Mouse (Mus musculus) embryonic facial prominence, embryonic 14.5 days (tissue): ENCODE data around the gene P4hb. TPM values are rescaled to one million over a fixed set of nuclear protein-coding genes. Genes with fewer than 3 reads are reported as not detected.
A peak's percentile ranks its signal among the peaks of the same experiment; 100 is the strongest.

ENCODE experiments used
- ATAC-seq: fragments of 200-750 bp; cut with Nextera tagmentation; 2 replicates; pipeline ENCODE4 v1.8.0; 2017; ENCODE audit warnings: low read depth, moderate number of reproducible peaks, moderate TSS enrichment
- DNase-seq: peaks from one replicate; pipeline ENCODE4 v3.0.0-alpha.2; 2015; ENCODE audit warnings: low spot score
- H3K27ac ChIP-seq: fragments of 300-500 bp; sonication (generic); replicated peaks from 2 replicates; pipeline ENCODE4 v1.5.1; 2014; ENCODE audit warnings: low read depth, mild to moderate bottlenecking, low read length, moderate library complexity
- H3K27me3 ChIP-seq: fragments of 300-500 bp; sonication (generic); replicated peaks from 2 replicates; pipeline ENCODE4 v1.6.1; 2014; ENCODE audit warnings: low read length; ENCODE audit not compliant: control insufficient read depth, insufficient read depth
- H3K36me3 ChIP-seq: fragments of 300-500 bp; sonication (generic); 2 replicates; pipeline ENCODE4 v1.6.1; 2014; ENCODE audit warnings: low read length, mixed read lengths; ENCODE audit not compliant: control insufficient read depth, insufficient read depth
- H3K4me1 ChIP-seq: fragments of 300-500 bp; sonication (generic); 2 replicates; pipeline ENCODE4 v1.6.1; 2014; ENCODE audit warnings: antibody characterized with exemption, low read length; ENCODE audit not compliant: control insufficient read depth, insufficient read depth
- H3K4me2 ChIP-seq: fragments of 300-500 bp; sonication (generic); 2 replicates; pipeline ENCODE4 v1.6.1; 2014; ENCODE audit warnings: low read depth, mild to moderate bottlenecking, low read length, moderate library complexity, mixed read lengths
- H3K4me3 ChIP-seq: fragments of 300-500 bp; sonication (generic); 2 replicates; pipeline ENCODE4 v1.5.1; 2014; ENCODE audit warnings: low read depth, mild to moderate bottlenecking, low read length
- H3K9ac ChIP-seq: fragments of 300-500 bp; sonication (generic); 2 replicates; pipeline ENCODE4 v1.6.1; 2014; ENCODE audit warnings: low read depth, mild to moderate bottlenecking, low read length, moderate library complexity, mixed read lengths
- H3K9me3 ChIP-seq: fragments of 300-500 bp; sonication (generic); 2 replicates; pipeline ENCODE4 v1.6.1; 2016; ENCODE audit warnings: low read length; ENCODE audit not compliant: control insufficient read depth
- WGBS: fragments of 180-500 bp; shearing (Covaris S2); extraction: QIAGEN DNeasy Blood & Tissue Kit; methylation state at CpG from one replicate; pipeline ENCODE4 v1.1.7; 2014; 5-methylcytosine and 5-hydroxymethylcytosine counted together
- polyA plus RNA-seq: library from polyadenylated mRNA; unstranded; fragments of >200 nt; fragmentation: Nextera tagmentation; extraction: Ambion mirVana; gene quantifications from 2 replicates; pipeline ENCODE4 v1.2.1, GENCODE M21; 2014

P4hb gene
- polyA plus RNA-seq, 1 experiment from 2014 or later: 996 TPM

DNA sequence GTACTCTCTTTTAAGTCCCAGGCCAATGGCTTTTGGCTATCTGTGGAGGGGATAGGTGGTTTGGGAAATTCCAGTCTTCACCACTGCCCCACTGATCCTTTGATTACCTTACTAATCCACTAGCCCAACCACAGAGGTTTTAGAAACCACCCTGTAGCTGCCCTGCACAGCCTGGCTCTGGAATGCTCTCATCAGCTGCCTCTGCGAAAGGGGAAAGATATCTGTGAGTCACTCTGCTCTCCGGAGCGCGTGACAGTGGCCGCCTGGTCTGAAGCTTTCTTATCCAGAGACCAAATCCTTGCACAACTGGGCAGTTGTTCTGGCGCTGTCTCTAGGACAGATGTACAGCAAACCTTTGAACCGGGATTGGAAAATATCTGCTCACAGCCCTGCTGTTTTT, 18.2 kb downstream of the P4hb start:
- DNase-seq (peak; percentile 16), ATAC-seq (no peak)
- H3K9me3 ChIP-seq: peaks cover 5% of the 10 kb centered on the region; the same call in 1 of the 2 replicates
- H3K36me3 ChIP-seq: peaks cover 14% of the 10 kb centered on the region
- no peak overlapping the region for H3K27ac ChIP-seq
- no peaks in the 10 kb centered on the region for H3K27me3 ChIP-seq
- 58% methylated on average over 7 of the region's 7 CpGs for WGBS
- H3K4me3 ChIP-seq: no peak overlapping the region
- H3K4me1 ChIP-seq: 0 out of 2 replicates have a peak, but pooled peaks cover 5% of the 10 kb centered on the region
- no peak overlapping the region for H3K4me2 ChIP-seq
- H3K9ac ChIP-seq: no peak overlapping the region

DNA sequence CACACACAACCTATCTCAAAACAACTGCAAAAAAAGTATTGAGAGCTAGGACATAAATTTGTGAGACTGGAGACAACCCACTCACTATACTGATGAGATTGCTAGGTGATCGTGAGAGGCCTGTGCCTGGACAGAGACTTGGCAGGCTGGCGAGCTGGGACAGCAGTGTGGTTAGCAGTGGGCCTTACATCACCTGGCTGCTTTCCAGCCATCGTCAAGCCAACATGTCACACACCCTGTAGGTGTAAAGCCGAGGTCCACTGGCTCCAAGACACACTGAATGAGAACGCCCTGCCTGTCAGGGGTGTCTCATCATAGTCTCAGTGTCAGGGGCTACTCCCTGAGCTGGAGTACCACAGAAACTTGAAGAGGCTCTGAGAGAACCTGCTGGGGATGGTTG, 20.3 kb downstream of the P4hb start:
- Histone ChIP-seq H3K27me3 (no peaks in the 10 kb centered on the region), H3K9ac (no peak overlapping the region), H3K4me1 (peaks cover 16% of the 10 kb centered on the region), H3K9me3 (peaks cover 3% of the 10 kb centered on the region; the same call in 1 of the 2 replicates), H3K36me3 (no peaks in the 10 kb centered on the region), H3K4me2 (no peak overlapping the region), H3K27ac (no peak overlapping the region), H3K4me3 (no peak overlapping the region)
- ATAC-seq (no peak), DNase-seq (no peak)
- WGBS: 73% methylated on average over 5 of the region's 5 CpGs

GRCm38 (mm10) chr11:120550810-120551440, 22.1 kb downstream of the P4hb start, which contains the start of gene Ppp1r27:
TSS of gene Ppp1r27 (minus strand) at chr11:120551132.
- Histone ChIP-seq H3K27ac (no peak within 1 kb of the TSS), H3K9me3 (no peaks in the 10 kb centered on the region), H3K4me2 (peak within 1 kb of the TSS; percentile 85), H3K27me3 (no peaks in the 10 kb centered on the region), H3K4me1 (peaks cover 16% of the 10 kb centered on the region), H3K36me3 (peaks cover 3% of the 10 kb centered on the region; the same call in 1 of the 2 replicates), H3K4me3 (peak within 1 kb of the TSS; percentile 99), H3K9ac (peak within 1 kb of the TSS; percentile 98)
- DNase-seq (no peak), ATAC-seq (no peak)
- 93% methylated on average over 28 of the region's 28 CpGs for WGBS

DNA sequence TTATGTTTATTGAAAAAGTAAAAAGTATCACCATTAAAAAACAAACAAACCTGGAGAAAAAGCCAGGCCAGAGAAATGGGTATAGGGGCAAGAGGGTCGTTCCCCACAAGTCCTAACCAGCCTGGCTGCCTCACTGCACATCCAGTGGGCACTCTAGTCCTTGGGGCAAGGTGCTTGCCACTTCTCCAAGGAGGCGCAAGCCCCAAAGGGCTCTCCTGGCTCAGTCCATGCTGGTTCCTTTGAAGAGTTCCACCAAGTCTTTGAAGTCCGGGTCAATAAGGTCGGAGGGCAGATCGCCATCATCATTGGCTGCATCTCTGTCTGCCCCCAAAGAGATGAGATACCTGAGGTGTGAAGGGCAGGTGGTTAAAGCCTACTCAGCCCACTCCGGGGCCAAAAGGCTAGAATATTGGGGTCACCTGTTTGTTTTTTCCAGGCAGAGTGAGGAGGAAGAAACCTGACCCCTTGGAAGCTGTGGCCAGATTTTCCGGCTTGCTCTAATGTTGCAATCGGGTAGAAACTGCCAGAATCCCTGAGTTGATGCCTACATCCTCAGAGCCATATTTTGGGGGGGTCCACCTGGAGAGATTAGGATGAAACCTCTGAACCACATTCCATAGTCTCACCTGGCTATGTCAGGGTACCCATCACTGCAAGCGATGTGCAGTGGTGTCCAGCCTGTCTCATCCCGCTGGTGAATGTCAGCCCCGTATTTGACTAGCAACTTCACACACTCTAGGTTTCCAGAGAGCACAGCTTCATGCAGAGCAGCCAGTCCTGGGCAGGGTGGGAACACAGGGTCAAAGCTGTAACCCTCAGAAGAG, 22.9 kb downstream of the P4hb start:
- peak overlapping the region; percentile 91 for H3K27ac ChIP-seq
- H3K4me2 ChIP-seq: peak overlapping the region; percentile 85
- H3K4me3 ChIP-seq: peak overlapping the region; percentile 99
- no peaks in the 10 kb centered on the region for H3K9me3 ChIP-seq
- H3K4me1 ChIP-seq: peaks cover 16% of the 10 kb centered on the region
- H3K27me3 ChIP-seq: no peaks in the 10 kb centered on the region
- ATAC-seq (no peak), DNase-seq (no peak)
- 68% methylated on average over 11 of the region's 11 CpGs for WGBS
- H3K36me3 ChIP-seq: peaks cover 4% of the 10 kb centered on the region
- H3K9ac ChIP-seq: peak overlapping the region; percentile 98

DNA sequence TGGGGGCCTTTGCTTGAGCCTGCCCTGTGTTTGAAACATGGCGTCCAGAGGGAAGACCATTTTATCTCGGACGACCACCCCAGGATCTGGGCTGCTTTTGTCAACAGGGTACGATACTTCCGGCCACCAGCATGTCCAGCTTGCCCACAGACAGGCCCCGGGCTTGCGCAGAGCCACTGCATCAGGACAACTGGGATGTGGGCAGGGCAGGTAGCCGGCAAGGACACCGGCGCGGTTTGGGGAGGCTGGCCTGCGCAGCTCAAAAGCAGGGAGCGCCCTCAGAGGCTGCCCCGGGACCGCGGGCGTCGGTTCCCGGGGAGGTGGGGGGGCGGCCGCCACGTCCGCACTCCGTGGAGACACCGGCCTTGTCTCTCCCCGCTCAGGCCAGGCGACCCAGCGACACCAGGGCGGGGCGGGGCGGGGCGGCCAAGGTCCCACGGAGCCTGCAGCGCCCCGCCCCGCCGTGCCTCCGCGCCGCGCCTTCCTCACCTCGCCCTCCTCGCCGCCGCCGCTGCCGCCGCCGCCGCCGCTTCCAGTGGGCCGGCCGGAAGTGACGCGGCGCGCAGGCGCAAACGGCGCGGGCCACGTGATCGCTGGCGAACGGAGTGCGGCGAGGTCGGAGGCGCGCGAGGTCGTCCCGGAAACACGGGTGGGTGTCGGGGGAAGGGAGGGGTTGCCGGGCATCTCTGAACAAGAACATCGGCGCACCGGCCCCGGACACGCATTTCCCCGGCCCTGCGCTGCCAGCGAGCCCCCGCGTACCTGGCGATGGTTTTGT, 23.7 kb downstream of the P4hb start, which contains the start of gene Mcrip1:
Gene Mcrip1, minus strand, starts transcription at position 560 of the 778 bp plus-strand sequence.
- Histone ChIP-seq H3K4me2 (peak within 1 kb of the TSS; percentile 85), H3K4me3 (peak within 1 kb of the TSS; percentile 99), H3K9me3 (no peaks in the 10 kb centered on the region), H3K27ac (peak within 1 kb of the TSS; percentile 91), H3K9ac (peak within 1 kb of the TSS; percentile 98), H3K36me3 (peaks cover 13% of the 10 kb centered on the region), H3K4me1 (peaks cover 16% of the 10 kb centered on the region), H3K27me3 (no peaks in the 10 kb centered on the region)
- under 1% methylated on average over 53 of the region's 87 CpGs for WGBS
- peak; percentile 90 for ATAC-seq
- DNase-seq: peak; percentile 93

- DNase-seq (no peak), ATAC-seq (0 out of 2 replicates have a peak, but pooled peaks have one; percentile 7)
- WGBS: 22% methylated on average over 7 of the region's 7 CpGs
- H3K27me3 ChIP-seq: no peaks in the 10 kb centered on the region
- H3K4me1 ChIP-seq: peaks cover 16% of the 10 kb centered on the region
- peak overlapping the region; percentile 85 for H3K4me2 ChIP-seq
- peak overlapping the region; percentile 98 for H3K9ac ChIP-seq
- H3K4me3 ChIP-seq: peak overlapping the region; percentile 99
- H3K9me3 ChIP-seq: no peaks in the 10 kb centered on the region
- peak overlapping the region; percentile 91 for H3K27ac ChIP-seq
- H3K36me3 ChIP-seq: peaks cover 19% of the 10 kb centered on the region
Observed at GRCm38 (mm10) chr11:120548786-120549167, 24.3 kb downstream of the P4hb start.

DNA sequence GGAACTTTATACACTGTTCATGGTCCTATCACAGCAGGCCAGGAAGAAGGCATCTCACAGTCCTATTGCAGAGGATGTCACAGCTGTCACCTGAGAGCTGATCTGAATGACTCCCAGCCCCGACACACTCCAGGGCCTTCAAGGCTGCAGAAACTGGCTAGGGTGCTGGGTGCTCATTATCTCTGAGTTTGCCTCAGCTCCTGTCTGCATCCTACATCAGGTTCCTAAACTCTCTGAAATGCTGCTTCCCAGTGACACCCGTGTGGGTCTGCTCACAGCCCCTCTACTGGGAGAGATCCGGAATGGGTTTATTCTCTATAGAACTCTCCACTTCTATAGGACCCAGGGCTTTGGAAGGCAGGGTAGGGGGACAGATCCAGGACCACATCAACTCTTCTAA, 24.8 kb downstream of the P4hb start:
- WGBS: 88% methylated on average over 3 of the region's 3 CpGs
- ATAC-seq: no peak
- Histone ChIP-seq H3K4me1 (peaks cover 16% of the 10 kb centered on the region), H3K9me3 (no peaks in the 10 kb centered on the region), H3K27me3 (no peaks in the 10 kb centered on the region), H3K4me3 (peak overlapping the region; percentile 99), H3K9ac (peak overlapping the region; percentile 98), H3K4me2 (peak overlapping the region; percentile 85), H3K36me3 (peaks cover 24% of the 10 kb centered on the region), H3K27ac (no peak overlapping the region; the same call in 1 of the 2 replicates)
- DNase-seq: no peak

DNA sequence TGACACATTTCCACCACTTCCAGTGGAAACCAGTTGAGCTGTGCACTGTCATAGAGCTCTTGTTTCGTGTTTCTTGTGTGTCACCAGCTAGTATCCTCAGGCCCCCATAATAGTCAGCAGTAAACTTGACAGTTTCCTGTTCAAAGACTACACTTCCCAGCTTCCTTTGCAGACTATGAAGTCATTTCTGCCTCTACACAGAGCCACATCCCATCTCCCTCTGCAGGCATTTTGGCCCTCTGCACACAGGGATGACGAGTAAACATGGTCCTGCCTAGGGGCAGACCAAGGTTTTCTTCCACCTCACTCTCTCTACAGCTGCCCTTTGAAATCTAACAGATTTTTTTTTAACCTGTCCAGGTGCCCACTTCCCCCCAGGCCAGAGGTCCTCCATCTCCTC, 25.6 kb downstream of the P4hb start:
- WGBS: 53% methylated on average over 2 of the region's 2 CpGs
- no peak for ATAC-seq
- Histone ChIP-seq H3K27me3 (no peaks in the 10 kb centered on the region), H3K27ac (no peak overlapping the region), H3K9ac (no peak overlapping the region), H3K36me3 (peaks cover 32% of the 10 kb centered on the region), H3K9me3 (no peaks in the 10 kb centered on the region), H3K4me2 (0 out of 2 replicates have a peak overlapping the region, but pooled peaks have one; percentile 85), H3K4me1 (peaks cover 16% of the 10 kb centered on the region), H3K4me3 (0 out of 2 replicates have a peak overlapping the region, but pooled peaks have one; percentile 3)
- peak; percentile 15 for DNase-seq
